Mouse (Mus musculus) erythroblast, embryonic 14.5 days (primary cell): ENCODE data around the gene Dock4.

Source experiments
- GATA1 ChIP-seq: IDR thresholded peaks from 2 replicates; pipeline ENCODE4 v1.6.1; 2012; ENCODE audit warnings: low read length, inconsistent platforms, mixed read lengths
- TAL1 ChIP-seq: IDR thresholded peaks from 3 replicates; pipeline ENCODE4 v1.6.1; 2012; ENCODE audit warnings: low read length, inconsistent platforms, mixed read lengths

DNA sequence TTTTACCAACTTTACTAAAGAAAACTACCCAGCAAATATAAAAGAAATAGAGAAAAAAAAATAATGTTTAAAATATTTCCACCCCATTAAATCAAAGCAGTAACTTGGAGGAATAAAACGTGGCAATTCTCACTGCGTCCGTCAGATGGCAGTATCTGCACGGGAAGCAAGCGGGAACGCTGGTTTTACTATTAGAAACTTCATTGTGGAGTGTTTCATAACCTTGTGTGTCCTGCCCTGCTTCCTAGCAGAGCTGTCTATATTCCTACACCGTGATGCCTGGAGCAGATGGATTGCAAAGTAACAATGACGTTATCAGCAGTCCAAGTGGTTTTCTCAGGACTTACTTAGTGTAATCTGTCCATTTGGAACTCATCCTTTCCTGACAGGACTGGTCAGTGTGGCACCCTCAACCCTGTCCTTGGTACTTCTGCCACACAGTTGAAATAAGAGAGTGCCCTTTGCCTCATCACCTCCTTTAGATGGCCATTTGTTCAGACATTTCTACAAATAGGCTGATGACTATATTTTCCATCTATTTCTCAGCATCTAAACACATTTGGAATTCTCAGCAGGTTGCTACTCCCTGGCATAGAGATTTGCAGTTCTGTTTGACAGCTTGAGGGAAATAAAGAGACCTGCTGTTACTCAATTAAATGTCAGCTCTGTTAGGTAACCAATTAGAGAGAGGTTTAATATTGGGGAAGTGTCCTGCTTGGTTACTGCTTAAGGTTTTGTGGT is 392.0 kb downstream of the Dock4 start:
- TF ChIP-seq TAL1 (no peak), GATA1 (no peak)
